Mouse (Mus musculus): ENCODE measurements around the gene Psmc3. TPM values are rescaled to one million over a fixed set of nuclear protein-coding genes. Genes with fewer than 3 reads are reported as not detected.

Psmc3 gene
- polyA plus RNA-seq (2015; fragmentation: Illumina TruSeq; extraction: RNeasy Lipid Tissue Mini Kit (QIAGEN cat#74804); ENCODE audit: insufficient read depth, low read depth, low replicate concordance): 33.6 TPM

DNA sequence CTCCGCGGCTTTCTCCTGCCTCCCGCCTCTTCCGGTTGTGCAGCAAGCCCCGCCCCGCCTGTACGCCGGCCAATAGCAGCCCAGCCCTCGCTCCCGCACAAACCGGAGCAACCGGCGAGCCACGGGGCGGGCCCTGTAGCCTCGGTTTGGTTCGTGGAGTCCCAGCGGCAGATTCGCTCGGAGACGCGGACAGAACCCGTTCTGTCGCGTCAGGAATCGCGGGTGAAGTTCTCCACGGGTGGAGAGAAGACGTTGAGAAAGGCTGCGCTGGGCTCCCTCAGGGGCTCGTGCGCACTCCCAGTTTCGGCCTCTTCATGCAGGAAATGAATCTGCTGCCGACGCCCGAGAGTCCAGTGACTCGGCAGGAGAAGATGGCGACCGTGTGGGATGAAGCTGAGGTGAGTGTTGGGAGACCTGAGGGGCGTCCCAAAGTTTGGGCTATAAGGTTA lies at the start of gene Psmc3:
Psmc3 (plus strand) TSS at position 76 of the 449 bp plus-strand sequence.

DNA sequence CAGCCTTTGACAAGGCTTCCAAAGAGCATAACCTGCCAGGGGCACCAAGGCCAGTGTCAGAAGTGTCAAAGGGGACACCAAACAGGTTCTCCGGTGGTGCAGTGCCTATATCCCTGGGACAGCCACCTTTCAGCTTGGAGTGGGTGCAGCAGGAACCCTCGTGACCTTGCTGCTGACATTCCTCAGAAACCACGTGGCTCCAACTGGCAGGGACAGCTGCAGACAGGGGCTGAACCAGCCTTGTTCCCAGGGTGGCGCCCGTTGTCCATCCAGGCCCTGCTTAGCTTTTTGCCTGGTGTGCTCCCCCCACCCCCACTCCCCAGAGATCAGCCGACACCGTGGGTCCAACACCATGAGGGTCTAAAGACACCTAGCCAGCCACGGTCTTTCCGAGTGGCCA lies 18.4 kb upstream of the Psmc3 start, which contains the start of gene Rapsn:
Rapsn (plus strand) TSS at position 236 of the 400 bp plus-strand sequence.

DNA sequence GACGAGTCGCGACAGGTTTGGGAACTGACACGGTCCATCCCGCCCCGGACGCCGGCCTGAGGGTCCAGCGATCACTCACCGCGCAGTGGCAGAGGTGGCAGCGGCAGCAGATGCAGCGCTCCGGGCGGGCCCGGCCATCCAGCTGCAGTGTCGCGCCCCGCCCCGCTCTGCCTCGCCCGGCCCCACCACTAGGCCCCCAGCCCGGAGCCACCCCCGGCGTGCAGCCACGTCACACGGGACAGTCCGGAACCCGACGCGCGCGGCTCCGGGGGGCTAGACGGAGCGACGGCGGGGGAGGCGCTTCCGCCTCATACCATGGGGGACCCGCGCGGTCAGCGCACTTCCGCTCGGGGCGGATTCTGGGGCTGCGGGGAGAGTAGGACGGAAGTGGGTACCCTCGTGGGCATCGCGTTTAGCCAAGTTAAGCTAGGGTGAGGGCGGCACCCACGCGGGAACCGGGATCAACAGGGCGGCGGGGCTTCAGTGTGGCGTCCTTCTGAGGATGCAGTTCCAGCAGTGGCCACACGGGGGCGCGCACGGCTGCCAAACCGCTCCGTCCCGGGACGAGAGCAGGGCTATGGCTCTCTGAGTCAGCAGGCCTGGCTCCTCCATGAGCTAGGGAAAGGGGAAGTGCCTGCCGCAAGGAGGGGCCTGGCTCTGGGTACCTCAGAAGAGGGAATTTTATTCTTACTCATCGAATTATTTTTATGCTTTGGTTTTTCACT lies 16.4 kb downstream of the Psmc3 start, which contains the start of gene Slc39a13:
Slc39a13 (minus strand) TSS at position 342 of the 725 bp plus-strand sequence.

DNA sequence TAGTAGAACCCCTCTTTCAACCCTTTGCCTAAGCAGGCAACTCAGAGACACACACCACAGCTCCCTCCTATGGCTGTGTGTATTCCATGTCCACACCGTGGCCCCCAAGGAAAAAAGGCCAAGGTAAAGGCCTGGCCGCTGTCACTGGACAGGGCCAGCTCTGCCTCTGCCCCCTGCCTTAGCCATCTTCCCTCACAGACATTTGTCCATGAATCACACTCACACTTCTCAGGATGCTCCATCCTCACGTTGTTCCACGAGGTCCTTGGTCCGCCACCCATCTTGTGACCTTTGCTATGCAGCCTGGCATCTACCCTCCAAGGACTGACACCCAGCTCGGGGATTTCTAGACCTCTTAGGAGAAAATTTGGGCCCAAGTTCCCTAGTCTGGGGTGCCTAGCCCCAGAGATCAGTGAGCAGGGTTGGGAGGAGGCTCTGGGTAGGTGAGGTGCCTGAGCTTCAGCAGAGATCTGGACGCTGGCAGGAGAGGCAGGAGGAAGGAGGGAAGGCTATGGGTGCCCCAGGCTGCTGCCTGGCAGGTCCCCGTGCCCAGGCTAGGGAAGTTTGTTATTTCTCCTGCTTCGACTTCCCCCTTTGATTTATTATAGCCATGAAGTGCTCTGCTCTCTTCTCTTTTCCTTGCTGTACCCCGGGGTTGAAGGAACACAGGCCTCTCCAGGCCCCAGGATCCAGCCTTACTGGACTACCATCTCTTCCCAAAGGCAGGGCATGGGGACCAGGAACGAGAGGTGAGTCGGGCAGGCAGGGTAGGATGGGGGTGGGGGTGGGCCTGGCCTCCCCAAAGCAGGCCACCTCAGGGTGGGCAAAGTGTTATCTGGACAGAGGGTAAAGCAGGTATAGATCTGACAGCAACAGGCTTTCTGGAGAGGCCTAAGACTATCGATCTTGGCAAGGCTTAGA lies 28.2 kb downstream of the Psmc3 start, which contains the start of gene Spi1:
Spi1 (plus strand) TSS at position 616 of the 921 bp plus-strand sequence.

Other genes starting within 250 kb of the Psmc3 start
- 23.2 TPM for gene Mtch2, start 206.9 kb upstream of the Psmc3 start, polyA plus RNA-seq (2015; fragmentation: Illumina TruSeq; extraction: RNeasy Lipid Tissue Mini Kit (QIAGEN cat#74804); ENCODE audit: insufficient read depth, low read depth, low replicate concordance)
- 0.66 TPM for gene C1qtnf4, start 168.1 kb upstream of the Psmc3 start, polyA plus RNA-seq (2015; fragmentation: Illumina TruSeq; extraction: RNeasy Lipid Tissue Mini Kit (QIAGEN cat#74804); ENCODE audit: insufficient read depth, low read depth, low replicate concordance)
- 2.6 TPM for gene Kbtbd4, start 149.3 kb upstream of the Psmc3 start, polyA plus RNA-seq (2015; fragmentation: Illumina TruSeq; extraction: RNeasy Lipid Tissue Mini Kit (QIAGEN cat#74804); ENCODE audit: insufficient read depth, low read depth, low replicate concordance)
- gene Ndufs3, start 149.2 kb upstream of the Psmc3 start, polyA plus RNA-seq (2015; fragmentation: Illumina TruSeq; extraction: RNeasy Lipid Tissue Mini Kit (QIAGEN cat#74804); ENCODE audit: insufficient read depth, low read depth, low replicate concordance): 43.7 TPM
- gene Celf1, start 113.6 kb upstream of the Psmc3 start, polyA plus RNA-seq (2015; fragmentation: Illumina TruSeq; extraction: RNeasy Lipid Tissue Mini Kit (QIAGEN cat#74804); ENCODE audit: insufficient read depth, low read depth, low replicate concordance): 10.2 TPM
- gene Rapsn, start 18.4 kb upstream of the Psmc3 start, polyA plus RNA-seq (2015; fragmentation: Illumina TruSeq; extraction: RNeasy Lipid Tissue Mini Kit (QIAGEN cat#74804); ENCODE audit: insufficient read depth, low read depth, low replicate concordance): not detected
- 20.6 TPM for gene Slc39a13, start 16.4 kb downstream of the Psmc3 start, polyA plus RNA-seq (2015; fragmentation: Illumina TruSeq; extraction: RNeasy Lipid Tissue Mini Kit (QIAGEN cat#74804); ENCODE audit: insufficient read depth, low read depth, low replicate concordance)
- 1.9 TPM for gene Spi1, start 28.4 kb downstream of the Psmc3 start, polyA plus RNA-seq (2015; fragmentation: Illumina TruSeq; extraction: RNeasy Lipid Tissue Mini Kit (QIAGEN cat#74804); ENCODE audit: insufficient read depth, low read depth, low replicate concordance)
- not detected for gene Mybpc3, start 64.1 kb downstream of the Psmc3 start, polyA plus RNA-seq (2015; fragmentation: Illumina TruSeq; extraction: RNeasy Lipid Tissue Mini Kit (QIAGEN cat#74804); ENCODE audit: insufficient read depth, low read depth, low replicate concordance)
- gene Madd, start 129.8 kb downstream of the Psmc3 start, polyA plus RNA-seq (2015; fragmentation: Illumina TruSeq; extraction: RNeasy Lipid Tissue Mini Kit (QIAGEN cat#74804); ENCODE audit: insufficient read depth, low read depth, low replicate concordance): 16.6 TPM
- 8.1 TPM for gene Nr1h3, start 148.8 kb downstream of the Psmc3 start, polyA plus RNA-seq (2015; fragmentation: Illumina TruSeq; extraction: RNeasy Lipid Tissue Mini Kit (QIAGEN cat#74804); ENCODE audit: insufficient read depth, low read depth, low replicate concordance)
- 6.4 TPM for gene Acp2, start 148.9 kb downstream of the Psmc3 start, polyA plus RNA-seq (2015; fragmentation: Illumina TruSeq; extraction: RNeasy Lipid Tissue Mini Kit (QIAGEN cat#74804); ENCODE audit: insufficient read depth, low read depth, low replicate concordance)
- gene Ddb2, start 183.0 kb downstream of the Psmc3 start, polyA plus RNA-seq (2015; fragmentation: Illumina TruSeq; extraction: RNeasy Lipid Tissue Mini Kit (QIAGEN cat#74804); ENCODE audit: insufficient read depth, low read depth, low replicate concordance): 7.0 TPM
- gene Pacsin3, start 201.9 kb downstream of the Psmc3 start, polyA plus RNA-seq (2015; fragmentation: Illumina TruSeq; extraction: RNeasy Lipid Tissue Mini Kit (QIAGEN cat#74804); ENCODE audit: insufficient read depth, low read depth, low replicate concordance): 9.1 TPM
- gene Arfgap2, start 211.0 kb downstream of the Psmc3 start, polyA plus RNA-seq (2015; fragmentation: Illumina TruSeq; extraction: RNeasy Lipid Tissue Mini Kit (QIAGEN cat#74804); ENCODE audit: insufficient read depth, low read depth, low replicate concordance): 21.6 TPM

Data from pancreas, adult 10 weeks (tissue).